Mouse (Mus musculus) spleen, postnatal 4 days (tissue): ENCODE data around the gene Cep250.

Experiments used
- DNase-seq, 2 experiments: peaks; one replicate each; pipeline ENCODE4 v3.0.0; 2022; ENCODE audit warnings: low spot score in 2 of 2

Gene Cep250

GRCm38 (mm10) chr2:155962991-155963390 is 6.7 kb downstream of the Cep250 start:
- no peak for DNase-seq

GRCm38 (mm10) chr2:155973348-155973747 is 17.1 kb downstream of the Cep250 start:
- no peak for DNase-seq

- DNase-seq = peak in 1 of 2 experiments; percentile 71
Measured at GRCm38 (mm10) chr2:155974087-155974731, 18.0 kb downstream of the Cep250 start.

- peak; percentile 55 to 74 for DNase-seq
Measured at GRCm38 (mm10) chr2:155979328-155979991, 23.2 kb downstream of the Cep250 start.

GRCm38 (mm10) chr2:155985776-155986175 is 29.5 kb downstream of the Cep250 start:
- DNase-seq = no peak

GRCm38 (mm10) chr2:155987131-155987530 is 30.9 kb downstream of the Cep250 start:
- DNase-seq = no peak

GRCm38 (mm10) chr2:155989085-155989484 is 32.8 kb downstream of the Cep250 start:
- DNase-seq = peak; percentile 75 to 80

- DNase-seq = peak in 1 of 2 experiments; percentile 67
Measured at GRCm38 (mm10) chr2:155991151-155991550, 34.9 kb downstream of the Cep250 start.

- DNase-seq = peak; percentile 77 to 85
Measured at GRCm38 (mm10) chr2:155991863-155992321, 35.6 kb downstream of the Cep250 start.

GRCm38 (mm10) chr2:156005393-156005792 is 49.1 kb downstream of the Cep250 start:
- DNase-seq = no peak

GRCm38 (mm10) chr2:156007888-156008532 is 51.8 kb downstream of the Cep250 start, which contains the start of the genes 6430550D23Rik and Ergic3:
TSS of gene 6430550D23Rik (minus strand) at chr2:156007977.
TSS of gene Ergic3 (plus strand) at chr2:156008045.
- DNase-seq = peak; percentile 98 to 99

GRCm38 (mm10) chr2:156018106-156018505 is 61.8 kb downstream of the Cep250 start:
- DNase-seq = no peak

- no peak for DNase-seq
Measured at GRCm38 (mm10) chr2:156021219-156021618, 65.0 kb downstream of the Cep250 start.

- no peak for DNase-seq
Measured at GRCm38 (mm10) chr2:156021765-156022164, 65.5 kb downstream of the Cep250 start.

GRCm38 (mm10) chr2:156025482-156025881 is 69.2 kb downstream of the Cep250 start:
- DNase-seq = no peak

GRCm38 (mm10) chr2:156039390-156039789 is 83.1 kb downstream of the Cep250 start:
- no peak for DNase-seq

- no peak for DNase-seq
Measured at GRCm38 (mm10) chr2:156042903-156043302, 86.6 kb downstream of the Cep250 start.

GRCm38 (mm10) chr2:156047929-156048328 is 91.7 kb downstream of the Cep250 start:
- no peak for DNase-seq
